In the genomic region with DNA sequence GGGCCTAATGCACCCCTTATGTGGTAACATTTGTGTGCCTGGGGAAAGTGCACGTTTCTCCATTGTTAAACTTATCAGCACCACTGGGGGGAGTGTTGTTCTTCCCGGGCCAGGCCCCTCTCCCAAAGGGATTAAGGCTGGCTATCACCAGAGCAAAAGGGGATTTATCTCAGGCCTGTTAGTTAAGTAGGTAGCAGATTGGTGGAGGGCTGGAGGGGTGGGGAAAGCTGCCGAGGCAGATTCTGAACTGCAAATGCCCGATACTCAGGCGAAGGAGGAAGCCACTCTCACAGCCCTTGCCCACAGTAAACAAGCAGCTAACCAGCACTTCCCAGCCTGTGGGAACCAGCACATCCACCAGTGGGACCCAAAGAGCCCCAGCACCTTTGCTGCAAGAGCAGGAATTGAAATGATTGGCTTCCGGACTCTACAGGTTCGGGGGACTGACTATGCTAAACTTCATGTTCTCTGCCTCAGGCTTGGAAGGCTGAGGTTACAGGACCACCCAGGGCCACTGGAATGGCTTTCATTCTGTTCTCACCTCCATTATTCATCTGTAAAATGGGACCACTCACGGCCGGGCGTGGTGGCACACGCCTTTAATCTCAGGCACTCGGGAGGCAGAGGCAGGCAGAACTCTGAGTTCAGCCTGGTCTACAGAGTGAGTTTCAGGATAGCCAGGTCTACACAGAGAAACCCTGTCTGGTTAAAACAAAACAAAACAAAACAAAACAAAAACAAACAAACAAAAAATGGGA, we compare ENCODE assay signal across 8 mouse cellular contexts. TPM values are rescaled to one million over a fixed set of nuclear protein-coding genes. Genes with fewer than 3 reads are reported as not detected.
A peak's percentile ranks its signal among the peaks of the same experiment; 100 is the strongest.
DNase-seq lines count a peak whose midpoint lies in the region; ATAC-seq lines count a peak whose summit lies in the region.

No protein-coding gene starts in this region.

- no peak overlapping the region for H3K4me2 ChIP-seq in kidney, embryonic 14.5 days (replicated peaks; ENCODE audit: low read depth, low read length)
- H3K4me2 ChIP-seq in midbrain, embryonic 14.5 days (ENCODE audit: low read length), result no peak overlapping the region

- no peaks in the 10 kb centered on the region for H3K27me3 ChIP-seq in kidney, embryonic 14.5 days (ENCODE audit: control insufficient read depth, insufficient read depth, low read length)
- no peaks in the 10 kb centered on the region for H3K27me3 ChIP-seq in midbrain, embryonic 14.5 days (ENCODE audit: control insufficient read depth, insufficient read depth, low read length)

- no peaks in the 10 kb centered on the region for H3K4me1 ChIP-seq in kidney, embryonic 14.5 days (ENCODE audit: control insufficient read depth, insufficient read depth, low read length)
- H3K4me1 ChIP-seq in midbrain, embryonic 14.5 days (ENCODE audit: control insufficient read depth, insufficient read depth, low read length), result no peaks in the 10 kb centered on the region

- H3K27ac ChIP-seq in kidney, embryonic 14.5 days (ENCODE audit: low read depth, low read length), result no peak overlapping the region
- H3K27ac ChIP-seq in midbrain, embryonic 14.5 days (replicated peaks; ENCODE audit: low read depth, low read length), result no peak overlapping the region

- no peaks in the 10 kb centered on the region for H3K36me3 ChIP-seq in kidney, embryonic 14.5 days (ENCODE audit: control insufficient read depth, insufficient read depth, low read length)
- H3K36me3 ChIP-seq in midbrain, embryonic 14.5 days (ENCODE audit: control insufficient read depth, insufficient read depth, low read length), result no peaks in the 10 kb centered on the region

- no peak overlapping the region for H3K9ac ChIP-seq in kidney, embryonic 14.5 days (ENCODE audit: low read depth, low read length)
- H3K9ac ChIP-seq in midbrain, embryonic 14.5 days (replicated peaks; ENCODE audit: low read length), result no peak overlapping the region

- H3K4me3 ChIP-seq in kidney, embryonic 14.5 days (ENCODE audit: low read length), result no peak overlapping the region
- H3K4me3 ChIP-seq in midbrain, embryonic 14.5 days (replicated peaks; ENCODE audit: low read depth, low read length), result no peak overlapping the region

- ATAC-seq in kidney, embryonic 14.5 days (ENCODE audit: low FRiP score, low TSS enrichment), result no peak
- ATAC-seq in midbrain, embryonic 14.5 days (ENCODE audit: low FRiP score, low TSS enrichment), result no peak

- WGBS in kidney, embryonic 14.5 days, result 61% methylated on average over 12 of the region's 12 CpGs
- WGBS in midbrain, embryonic 14.5 days, result 54% methylated on average over 12 of the region's 12 CpGs

- intact Hi-C loops in heart, postnatal 10 days (cut with DNase I), result loop anchor here (1.0 to 5.0 kb wide), 2 partner anchors 152 to 170 kb away; no protein-coding TSS in a partner anchor

- no peaks in the 10 kb centered on the region for H3K9me3 ChIP-seq in kidney, embryonic 14.5 days (ENCODE audit: control insufficient read depth, low read length)
- no peaks in the 10 kb centered on the region for H3K9me3 ChIP-seq in midbrain, embryonic 14.5 days (ENCODE audit: control insufficient read depth, low read length)

- peak; percentile 26 for DNase-seq in kidney, adult 11 months
- peak; percentile 88 for DNase-seq in ES-CJ7 (ENCODE audit: low read depth, low spot score)
- peak; percentile 36 for DNase-seq in cerebellum, adult 9-10 months
- peak; percentile 43 to 56 for DNase-seq in heart, postnatal 10 days
- DNase-seq in midbrain, embryonic 14.5 days, result peak; percentile 71
- no peak for DNase-seq in thymus, postnatal 10 days (ENCODE audit: low spot score in 2 of 2)
- no peak for DNase-seq in frontal cortex, postnatal 10 days (ENCODE audit: low spot score in 2 of 2)

RNA-seq across cellular contexts. Expression of gene Scand1, which starts 32.5 kb away (rescaled TPM):
- polyA plus RNA-seq in kidney, embryonic 14.5 days (2014; fragmentation: Nextera tagmentation; extraction: Ambion mirVana), result 74.2 TPM in 2 replicates
- 10 to 100 TPM; 85.3 to 96.6 TPM for total RNA-seq in heart, postnatal 10 days (2021)
- 93.3 and 102 TPM in 2 replicates for polyA plus RNA-seq in midbrain, embryonic 14.5 days (2014; fragmentation: Nextera tagmentation; extraction: Ambion mirVana)

RNA-seq across cellular contexts. Expression of gene Cnbd2, which starts 32.9 kb away (rescaled TPM):
- polyA plus RNA-seq in kidney, embryonic 14.5 days (2014; fragmentation: Nextera tagmentation; extraction: Ambion mirVana), result 4.5 and 6.4 TPM in 2 replicates
- total RNA-seq in heart, postnatal 10 days (2021), result 1 to 10 TPM in 1 of 2 experiments, under 1 TPM in 1; 0.81 to 1.1 TPM
- polyA plus RNA-seq in midbrain, embryonic 14.5 days (2014; fragmentation: Nextera tagmentation; extraction: Ambion mirVana), result 6.9 and 7.9 TPM in 2 replicates

Comparison
In these comparisons a context has a peak if more than half of its experiments do, and no peak if none do; other contexts are left out.
1. DNase-seq: peak in kidney, adult 11 months (single experiment), ES-CJ7 (single experiment), cerebellum, adult 9-10 months (single experiment), heart, postnatal 10 days (2 of 2) and midbrain, embryonic 14.5 days (single experiment); none in thymus, postnatal 10 days (0 of 2) and frontal cortex, postnatal 10 days (0 of 2).